Mouse (Mus musculus): ENCODE measurements around the gene Trdmt1.

Gene Trdmt1

GRCm38 (mm10) chr2:13556239-13556638 is 11.8 kb upstream of the Trdmt1 start:
- no peak for DNase-seq

- no peak for DNase-seq
Observed at GRCm38 (mm10) chr2:13553966-13554365, 9.5 kb upstream of the Trdmt1 start.

- DNase-seq = no peak
Observed at GRCm38 (mm10) chr2:13548749-13549148, 4.3 kb upstream of the Trdmt1 start.

GRCm38 (mm10) chr2:13543519-13544124 is 846 bp downstream of the Trdmt1 start:
- no peak for DNase-seq

GRCm38 (mm10) chr2:13539860-13540259 is 4.6 kb downstream of the Trdmt1 start:
- DNase-seq = no peak

GRCm38 (mm10) chr2:13538704-13539377 is 5.6 kb downstream of the Trdmt1 start:
- no peak for DNase-seq

GRCm38 (mm10) chr2:13538258-13538657 is 6.2 kb downstream of the Trdmt1 start:
- DNase-seq = no peak

- peak in 1 of 2 experiments; percentile 26 for DNase-seq
Observed at GRCm38 (mm10) chr2:13537733-13538132, 6.7 kb downstream of the Trdmt1 start.

- DNase-seq = no peak
Observed at GRCm38 (mm10) chr2:13536747-13537146, 7.7 kb downstream of the Trdmt1 start.

- DNase-seq = no peak
Observed at GRCm38 (mm10) chr2:13530639-13531038, 13.8 kb downstream of the Trdmt1 start.

GRCm38 (mm10) chr2:13529253-13529933 is 15.1 kb downstream of the Trdmt1 start:
- no peak for DNase-seq

- no peak for DNase-seq
Observed at GRCm38 (mm10) chr2:13527531-13527930, 16.9 kb downstream of the Trdmt1 start.

- DNase-seq = no peak
Observed at GRCm38 (mm10) chr2:13527125-13527524, 17.3 kb downstream of the Trdmt1 start.

GRCm38 (mm10) chr2:13526205-13526604 is 18.3 kb downstream of the Trdmt1 start:
- DNase-seq = no peak

- no peak for DNase-seq
Observed at GRCm38 (mm10) chr2:13523540-13524456, 20.7 kb downstream of the Trdmt1 start.

- no peak for DNase-seq
Observed at GRCm38 (mm10) chr2:13522106-13522505, 22.4 kb downstream of the Trdmt1 start.

- no peak for DNase-seq
Observed at GRCm38 (mm10) chr2:13514949-13515348, 29.5 kb downstream of the Trdmt1 start.

- DNase-seq = no peak
Observed at GRCm38 (mm10) chr2:13502717-13503116, 41.8 kb downstream of the Trdmt1 start.

- no peak for DNase-seq
Observed at GRCm38 (mm10) chr2:13501553-13501952, 42.9 kb downstream of the Trdmt1 start.

- no peak for DNase-seq
Observed at GRCm38 (mm10) chr2:13500298-13500999, 44.0 kb downstream of the Trdmt1 start.

GRCm38 (mm10) chr2:13499196-13499595 is 45.3 kb downstream of the Trdmt1 start:
- DNase-seq = no peak

GRCm38 (mm10) chr2:13496087-13496486 is 48.4 kb downstream of the Trdmt1 start:
- no peak for DNase-seq

Data from spleen, adult 18-20 months (tissue).